Mouse (Mus musculus): ENCODE measurements around the gene Kank1.

DNA sequence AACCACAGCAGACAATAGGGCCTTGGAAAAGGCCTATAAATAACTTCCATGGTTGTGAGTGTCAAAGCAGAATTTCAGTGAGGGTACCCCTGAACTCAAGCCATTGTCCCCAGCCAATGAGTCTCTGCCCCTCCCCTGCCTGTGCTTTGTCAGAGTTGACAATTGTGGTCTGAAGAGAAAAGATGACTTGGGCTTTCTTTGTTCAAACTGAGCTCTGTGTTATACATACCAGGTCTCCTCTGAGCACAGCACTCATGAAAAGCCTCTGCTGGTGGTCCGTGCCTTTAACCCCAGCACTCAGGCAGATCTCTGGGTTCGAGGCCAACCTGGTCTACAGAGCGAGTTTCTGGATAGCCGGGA lies 5.8 kb upstream of the Kank1 start:
- no peak for TF ChIP-seq CTCF (IDR thresholded peaks at IDR 0.05; ENCODE audit: low read depth, low read length)
- no peak for TF ChIP-seq POLR2A (IDR thresholded peaks at IDR 0.05; ENCODE audit: extremely low read depth, insufficient read depth, low read length)
